Mouse (Mus musculus) liver, embryonic 14.5 days (tissue): ENCODE data around the gene Lrfn4. TPM values are rescaled to one million over a fixed set of nuclear protein-coding genes. Genes with fewer than 3 reads are reported as not detected.

ENCODE experiments used
- ATAC-seq: fragments of 200-750 bp; cut with Nextera tagmentation; 2 replicates; pipeline ENCODE4 v1.8.0; 2017; ENCODE audit warnings: moderate number of reproducible peaks, mild to moderate bottlenecking, moderate library complexity; ENCODE audit not compliant: insufficient read depth
- DNase-seq, 3 experiments: peaks; one replicate each; pipeline ENCODE4 v3.0.0-alpha.2; 2012 to 2013; ENCODE audit warnings: low read depth in 3 of 3, low spot score in 3 of 3
- H3K27ac ChIP-seq: fragments of 300-500 bp; sonication (generic); 2 replicates; pipeline ENCODE4 v1.5.1; 2014; ENCODE audit warnings: moderate library complexity, mild to moderate bottlenecking, control low read depth, inconsistent platforms
- H3K27me3 ChIP-seq: fragments of 300-500 bp; sonication (generic); 2 replicates; pipeline ENCODE4 v1.6.1; 2014; ENCODE audit warnings: mild to moderate bottlenecking, low read length, moderate library complexity; ENCODE audit not compliant: control insufficient read depth, insufficient read depth
- H3K36me3 ChIP-seq: fragments of 300-500 bp; sonication (generic); replicated peaks from 2 replicates; pipeline ENCODE4 v1.6.1; 2014; ENCODE audit warnings: low read depth; ENCODE audit not compliant: control insufficient read depth, insufficient read depth
- H3K4me1 ChIP-seq, 2 experiments: fragments of 200-500 bp in 1 of 2; fragments of 300-500 bp in 1 of 2; sonication (generic) in 1 of 2; replicated peaks; 2 replicates each; pipeline ENCODE4 v1.6.1; 2012 to 2014; ENCODE audit warnings: antibody characterized with exemption in 1 of 2, inconsistent platforms in 1 of 2, low read length in 1 of 2; ENCODE audit not compliant: control insufficient read depth in 2 of 2, insufficient read depth in 2 of 2
- H3K4me2 ChIP-seq: fragments of 300-500 bp; sonication (generic); 2 replicates; pipeline ENCODE4 v1.6.1; 2014; ENCODE audit warnings: low read depth, mild to moderate bottlenecking, control low read depth, moderate library complexity
- H3K4me3 ChIP-seq, 2 experiments: fragments of 200-500 bp in 1 of 2; fragments of 300-500 bp in 1 of 2; sonication (generic) in 1 of 2; 2 replicates each; pipeline ENCODE4 v1.5.1; 2012 to 2014; ENCODE audit warnings: low read depth in 2 of 2, low read length in 2 of 2, mild to moderate bottlenecking in 2 of 2, control low read depth in 1 of 2, inconsistent platforms in 1 of 2, moderate library complexity in 1 of 2; ENCODE audit not compliant: insufficient read depth in 1 of 2
- H3K9ac ChIP-seq: fragments of 300-500 bp; sonication (generic); replicated peaks from 2 replicates; pipeline ENCODE4 v1.6.1; 2014; ENCODE audit warnings: mild to moderate bottlenecking, control low read depth, moderate library complexity
- H3K9me3 ChIP-seq: fragments of 300-500 bp; sonication (generic); 2 replicates; pipeline ENCODE4 v1.6.1; 2016; ENCODE audit warnings: low read length, mixed read lengths; ENCODE audit not compliant: control insufficient read depth
- CTCF ChIP-seq: IDR thresholded peaks from 2 replicates; pipeline ENCODE4 v1.5.1; 2016; ENCODE audit warnings: antibody characterized with exemption, low read depth, control low read depth
- EP300 ChIP-seq: IDR thresholded peaks from 2 replicates; pipeline ENCODE4 v1.6.1; 2016; ENCODE audit warnings: antibody characterized with exemption, low read depth
- WGBS: fragments of 180-500 bp; shearing (Covaris S2); extraction: QIAGEN DNeasy Blood & Tissue Kit; methylation state at CpG from one replicate; pipeline ENCODE4 v1.1.7; 2014; ENCODE audit not compliant: insufficient replicate concordance; 5-methylcytosine and 5-hydroxymethylcytosine counted together
- polyA plus RNA-seq, 2 experiments: library from polyadenylated mRNA; depleted of rRNA in 1 of 2; stranded (reverse) in 1 of 2; unstranded in 1 of 2; fragments of >200 nt; fragmentation: Nextera tagmentation in 1 of 2; extraction: Ambion mirVana in 1 of 2; gene quantifications; 2 replicates each; pipeline versions ENCODE4 v1.2.1 to v1.2.3; 2012 to 2014

The Lrfn4 gene
- polyA plus RNA-seq, 2 experiments, result 0.42 to 2.1 TPM

GRCm38 (mm10) chr19:4628819-4629218, 13.4 kb upstream of the Lrfn4 start:
- WGBS, result 0% methylated on average over 1 of the region's 1 CpGs
- Histone ChIP-seq H3K9me3 (no peaks in the 10 kb centered on the region), H3K27me3 (no peaks in the 10 kb centered on the region), H3K4me1 (peaks cover 5 to 17% of the 10 kb centered on the region in 2 experiments; a peak in 3 of 4 replicates), H3K4me3 (no peak overlapping the region), H3K36me3 (no peaks in the 10 kb centered on the region), H3K4me2 (no peak overlapping the region), H3K27ac (no peak overlapping the region), H3K9ac (no peak overlapping the region)
- DNase-seq, result peak; percentile 54 to 66 (median 61)
- ATAC-seq, result no peak
- TF ChIP-seq CTCF, result peak; percentile 85
- no peak for TF ChIP-seq EP300

DNA sequence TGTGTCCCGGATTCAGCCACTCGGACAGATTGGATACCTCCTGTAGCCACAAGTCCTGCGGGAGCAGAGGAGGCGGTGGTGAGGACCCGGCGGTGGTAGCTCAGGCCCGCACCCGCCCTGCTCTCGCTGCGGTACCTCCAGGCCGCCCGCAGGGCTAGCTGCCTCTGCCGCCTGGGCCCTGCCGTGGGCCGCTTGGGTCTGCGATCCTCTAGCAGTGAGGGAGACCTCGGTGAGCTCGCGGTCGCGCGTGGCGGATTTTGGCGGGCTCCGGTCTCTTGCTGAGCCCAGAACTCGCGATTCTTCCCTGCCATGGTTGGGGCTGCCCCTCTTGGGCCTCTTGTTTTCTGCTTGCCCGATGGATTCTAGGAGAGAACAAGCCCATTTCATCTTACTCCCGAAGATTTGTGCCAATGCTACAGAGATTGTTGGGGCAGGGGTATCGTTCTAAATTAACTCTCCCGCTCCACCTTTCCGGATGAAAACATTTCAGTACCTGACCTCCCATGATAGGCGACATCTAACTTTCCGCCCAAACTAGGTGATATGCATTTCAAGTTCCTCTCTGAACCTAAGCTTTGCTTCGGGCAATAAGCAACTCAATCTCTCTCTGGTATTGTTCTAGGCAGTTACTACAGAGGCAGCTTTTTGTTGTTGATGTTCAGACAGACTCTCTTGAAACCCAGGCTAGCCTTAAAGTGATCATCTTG, 10.5 kb upstream of the Lrfn4 start:
- no peaks in the 10 kb centered on the region; the same call in none of the 2 replicates for H3K36me3 ChIP-seq
- peak overlapping the region; percentile 72 for H3K27ac ChIP-seq
- peak overlapping the region; percentile 81 to 88 for H3K4me3 ChIP-seq
- under 1% methylated on average over 35 of the region's 35 CpGs for WGBS
- peak in 2 of 3 experiments; percentile 20 to 41 for DNase-seq
- H3K9ac ChIP-seq, result peak overlapping the region; percentile 82
- peak; percentile 73 for ATAC-seq
- 0 out of 2 replicates have a peak, but pooled peaks have one; percentile 12 for TF ChIP-seq CTCF
- TF ChIP-seq EP300, result no peak
- no peaks in the 10 kb centered on the region for H3K9me3 ChIP-seq
- peak overlapping the region; percentile 85 for H3K4me2 ChIP-seq
- peaks cover 5 to 17% of the 10 kb centered on the region in 2 experiments; a peak in 3 of 4 replicates for H3K4me1 ChIP-seq
- no peaks in the 10 kb centered on the region for H3K27me3 ChIP-seq

- Histone ChIP-seq H3K36me3 (no peaks in the 10 kb centered on the region; the same call in none of the 2 replicates), H3K9ac (peak within 1 kb of the TSS; percentile 82), H3K27ac (peak within 1 kb of the TSS; percentile 72), H3K9me3 (no peaks in the 10 kb centered on the region), H3K4me2 (peak within 1 kb of the TSS; percentile 85), H3K4me3 (peak within 1 kb of the TSS; percentile 81 to 88), H3K27me3 (no peaks in the 10 kb centered on the region), H3K4me1 (peaks cover 5 to 17% of the 10 kb centered on the region in 2 experiments; a peak in 3 of 4 replicates)
- ATAC-seq (peak; percentile 91), DNase-seq (peak; percentile 78 to 79 (median 78))
- no peak for TF ChIP-seq EP300
- under 1% methylated on average over 64 of the region's 64 CpGs for WGBS
These were observed 9.8 kb upstream of the Lrfn4 start, which contains the start of gene Rce1 for GRCm38 (mm10) chr19:4625179-4625828. TSS of gene Rce1 (minus strand) at chr19:4625641.

DNA sequence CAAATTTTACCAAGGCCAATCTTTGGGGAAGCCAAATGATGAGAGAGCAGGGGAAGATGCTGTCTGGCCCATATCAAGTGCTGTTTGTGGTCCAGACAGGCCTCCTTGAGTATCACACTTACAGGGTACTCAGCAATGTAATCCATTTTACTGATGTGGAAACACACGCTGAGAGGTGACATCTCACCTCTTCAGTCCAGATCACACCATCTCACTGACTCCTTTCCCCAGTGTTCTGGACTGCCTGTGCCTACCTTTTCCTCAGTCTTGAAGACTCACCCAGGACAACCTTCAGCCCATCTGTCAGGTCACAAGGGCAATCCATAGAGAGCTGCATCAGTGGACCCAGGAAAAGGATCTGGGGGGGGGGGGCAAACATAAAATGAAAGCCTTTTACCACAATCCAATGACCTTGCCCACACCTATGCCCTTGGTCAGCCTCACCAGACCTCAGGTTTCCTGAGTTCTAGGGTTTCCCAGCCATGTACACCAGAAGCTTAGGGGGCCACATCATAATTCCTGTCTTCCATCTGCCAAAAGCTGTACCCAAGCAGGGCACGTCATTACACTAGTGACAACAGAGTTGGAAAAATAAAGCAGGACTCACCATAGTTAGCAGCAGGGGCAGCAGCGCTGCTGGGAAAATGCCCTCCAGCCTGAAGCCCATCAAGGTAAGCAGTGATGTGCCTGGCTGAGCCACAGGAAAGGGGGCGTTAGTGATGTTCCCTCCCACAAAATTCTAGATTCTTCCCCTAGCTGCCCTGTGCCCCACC, 9.1 kb upstream of the Lrfn4 start:
- H3K4me2 ChIP-seq, result peak overlapping the region; percentile 85
- H3K4me3 ChIP-seq, result peak overlapping the region; percentile 81 to 88
- peaks cover 5 to 17% of the 10 kb centered on the region in 2 experiments; a peak in 3 of 4 replicates for H3K4me1 ChIP-seq
- H3K27me3 ChIP-seq, result no peaks in the 10 kb centered on the region
- no peak for DNase-seq
- WGBS, result 32% methylated on average over 4 of the region's 4 CpGs
- H3K27ac ChIP-seq, result no peak overlapping the region
- no peak for TF ChIP-seq EP300
- TF ChIP-seq CTCF, result no peak
- H3K9ac ChIP-seq, result peak overlapping the region; percentile 82
- no peaks in the 10 kb centered on the region; the same call in none of the 2 replicates for H3K36me3 ChIP-seq
- ATAC-seq, result peak; percentile 8
- no peaks in the 10 kb centered on the region for H3K9me3 ChIP-seq
